Mouse (Mus musculus): ENCODE results near the gene Trappc10. TPM values are rescaled to one million over a fixed set of nuclear protein-coding genes. Genes with fewer than 3 reads are reported as not detected.

The Trappc10 gene
- polyA plus RNA-seq, 2 experiments = 19.0 to 32.4 TPM

DNA sequence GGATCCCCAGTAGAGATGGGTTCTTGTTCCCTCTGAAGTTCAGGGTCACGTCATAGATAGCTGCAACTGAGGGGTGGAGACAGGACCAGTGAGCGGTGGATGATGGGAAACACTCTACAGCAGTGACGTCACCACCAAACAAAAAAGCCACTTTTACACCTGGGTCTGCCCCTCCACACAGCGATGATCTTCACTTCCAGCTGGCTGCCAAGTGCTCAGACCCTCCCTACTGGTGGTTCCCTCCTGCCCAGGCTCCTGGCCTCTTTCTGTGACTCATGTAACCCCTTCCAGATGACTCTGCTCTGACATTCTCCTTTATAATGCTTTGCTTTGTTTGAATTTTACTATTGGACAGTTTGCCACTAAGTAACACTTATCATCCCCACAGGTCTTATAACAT, 38.0 kb upstream of the Trappc10 start:
- no peaks in the 10 kb centered on the region for H3K9me3 ChIP-seq (ENCODE audit: control insufficient read depth, low read length)
- H3K4me2 ChIP-seq (replicated peaks; ENCODE audit: low read depth, low read length, severe bottlenecking) = no peak overlapping the region
- H3K27me3 ChIP-seq (ENCODE audit: control insufficient read depth, insufficient read depth, low read length) = no peaks in the 10 kb centered on the region
- peaks cover 74% of the 10 kb centered on the region for H3K36me3 ChIP-seq (ENCODE audit: control insufficient read depth, insufficient read depth, low read length)
- no peak for ATAC-seq (ENCODE audit: low FRiP score, low read depth)
- H3K9ac ChIP-seq (ENCODE audit: low read depth, low read length, severe bottlenecking) = no peak overlapping the region
- H3K27ac ChIP-seq (replicated peaks; ENCODE audit: low read depth, low read length) = no peak overlapping the region
- no peak for DNase-seq (ENCODE audit: low spot score)
- no peak for TF ChIP-seq POLR2A (IDR thresholded peaks at IDR 0.05; ENCODE audit: borderline replicate concordance, extremely low read depth, insufficient read depth, insufficient read length)
- H3K4me1 ChIP-seq (ENCODE audit: control insufficient read depth, insufficient read depth, low read length) = no peaks in the 10 kb centered on the region
- 89% methylated on average over 4 of the region's 4 CpGs for WGBS
- H3K4me3 ChIP-seq (replicated peaks; ENCODE audit: low read length) = no peak overlapping the region

DNA sequence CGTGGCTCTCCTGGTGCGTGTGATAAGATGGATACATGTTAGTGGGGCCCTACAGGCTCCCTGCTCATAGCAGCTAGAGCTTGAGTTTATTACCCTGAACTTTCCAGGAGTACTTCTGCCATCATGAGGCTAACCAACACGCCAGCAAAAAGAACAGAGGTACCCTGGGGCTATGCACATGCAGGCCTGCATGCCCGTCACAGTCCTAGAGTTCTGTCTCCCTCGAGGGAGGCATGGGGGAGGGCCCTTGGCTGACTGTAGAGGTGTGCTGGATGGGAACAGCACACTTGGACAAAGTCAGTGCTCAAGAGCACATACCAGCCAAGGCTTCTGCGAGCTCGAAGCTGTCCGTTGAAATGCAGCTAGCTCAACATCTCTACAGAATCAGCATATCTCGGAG, 36.0 kb upstream of the Trappc10 start:
- Histone ChIP-seq H3K4me3 (replicated peaks; ENCODE audit: low read length) (no peak overlapping the region), H3K9me3 (ENCODE audit: control insufficient read depth, low read length) (no peaks in the 10 kb centered on the region), H3K27me3 (ENCODE audit: control insufficient read depth, insufficient read depth, low read length) (no peaks in the 10 kb centered on the region), H3K4me2 (replicated peaks; ENCODE audit: low read depth, low read length, severe bottlenecking) (no peak overlapping the region), H3K9ac (ENCODE audit: low read depth, low read length, severe bottlenecking) (no peak overlapping the region), H3K27ac (replicated peaks; ENCODE audit: low read depth, low read length) (no peak overlapping the region), H3K4me1 (ENCODE audit: control insufficient read depth, insufficient read depth, low read length) (no peaks in the 10 kb centered on the region), H3K36me3 (ENCODE audit: control insufficient read depth, insufficient read depth, low read length) (peaks cover 68% of the 10 kb centered on the region)
- no peak for TF ChIP-seq POLR2A (IDR thresholded peaks at IDR 0.05; ENCODE audit: borderline replicate concordance, extremely low read depth, insufficient read depth, insufficient read length)
- 83% methylated on average over 9 of the region's 9 CpGs for WGBS
- no peak for DNase-seq (ENCODE audit: low spot score)
- ATAC-seq (ENCODE audit: low FRiP score, low read depth) = no peak

- H3K9me3 ChIP-seq (ENCODE audit: control insufficient read depth, low read length) = no peaks in the 10 kb centered on the region
- no peak overlapping the region for H3K4me3 ChIP-seq (replicated peaks; ENCODE audit: low read length)
- peaks cover 71% of the 10 kb centered on the region for H3K36me3 ChIP-seq (ENCODE audit: control insufficient read depth, insufficient read depth, low read length)
- DNase-seq (ENCODE audit: low spot score) = peak; percentile 72
- H3K4me2 ChIP-seq (replicated peaks; ENCODE audit: low read depth, low read length, severe bottlenecking) = no peak overlapping the region
- ATAC-seq (ENCODE audit: low FRiP score, low read depth) = peak; percentile 38; the same call in 1 of the 2 replicates
- no peak for TF ChIP-seq POLR2A (IDR thresholded peaks at IDR 0.05; ENCODE audit: borderline replicate concordance, extremely low read depth, insufficient read depth, insufficient read length)
- WGBS = 43% methylated on average over 8 of the region's 8 CpGs
- H3K27me3 ChIP-seq (ENCODE audit: control insufficient read depth, insufficient read depth, low read length) = no peaks in the 10 kb centered on the region
- H3K4me1 ChIP-seq (ENCODE audit: control insufficient read depth, insufficient read depth, low read length) = no peaks in the 10 kb centered on the region
- no peak overlapping the region for H3K9ac ChIP-seq (ENCODE audit: low read depth, low read length, severe bottlenecking)
- H3K27ac ChIP-seq (replicated peaks; ENCODE audit: low read depth, low read length) = no peak overlapping the region
These were observed 34.8 kb upstream of the Trappc10 start for GRCm38 (mm10) chr10:78279210-78279609.

DNA sequence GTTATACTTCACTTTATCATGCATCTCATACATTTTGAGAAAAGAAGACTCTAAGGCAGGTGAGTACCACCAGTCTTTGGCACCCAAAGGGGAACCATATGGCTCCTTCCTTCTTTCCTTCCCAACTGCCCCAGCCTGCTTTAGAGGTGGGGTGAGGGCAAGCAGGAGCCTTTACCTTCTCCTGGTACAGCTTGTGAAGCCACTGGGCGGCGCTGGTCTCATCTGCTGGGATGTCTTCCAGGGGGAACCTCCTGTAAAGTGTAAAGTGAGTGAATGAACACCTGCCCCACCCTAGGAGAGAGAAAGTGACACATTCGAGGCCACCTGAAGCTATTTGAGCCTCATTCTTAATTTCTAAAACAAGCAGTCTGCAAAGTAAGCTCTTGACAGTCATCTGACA, 33.4 kb upstream of the Trappc10 start:
- no peaks in the 10 kb centered on the region for H3K27me3 ChIP-seq (ENCODE audit: control insufficient read depth, insufficient read depth, low read length)
- H3K27ac ChIP-seq (replicated peaks; ENCODE audit: low read depth, low read length) = no peak overlapping the region
- H3K9ac ChIP-seq (ENCODE audit: low read depth, low read length, severe bottlenecking) = no peak overlapping the region
- ATAC-seq (ENCODE audit: low FRiP score, low read depth) (no peak), DNase-seq (ENCODE audit: low spot score) (no peak)
- H3K4me1 ChIP-seq (ENCODE audit: control insufficient read depth, insufficient read depth, low read length) = no peaks in the 10 kb centered on the region
- TF ChIP-seq POLR2A (IDR thresholded peaks at IDR 0.05; ENCODE audit: borderline replicate concordance, extremely low read depth, insufficient read depth, insufficient read length) = no peak
- H3K9me3 ChIP-seq (ENCODE audit: control insufficient read depth, low read length) = no peaks in the 10 kb centered on the region
- H3K4me3 ChIP-seq (replicated peaks; ENCODE audit: low read length) = no peak overlapping the region
- 75% methylated on average over 3 of the region's 3 CpGs for WGBS
- H3K4me2 ChIP-seq (replicated peaks; ENCODE audit: low read depth, low read length, severe bottlenecking) = no peak overlapping the region
- peaks cover 76% of the 10 kb centered on the region for H3K36me3 ChIP-seq (ENCODE audit: control insufficient read depth, insufficient read depth, low read length)

DNA sequence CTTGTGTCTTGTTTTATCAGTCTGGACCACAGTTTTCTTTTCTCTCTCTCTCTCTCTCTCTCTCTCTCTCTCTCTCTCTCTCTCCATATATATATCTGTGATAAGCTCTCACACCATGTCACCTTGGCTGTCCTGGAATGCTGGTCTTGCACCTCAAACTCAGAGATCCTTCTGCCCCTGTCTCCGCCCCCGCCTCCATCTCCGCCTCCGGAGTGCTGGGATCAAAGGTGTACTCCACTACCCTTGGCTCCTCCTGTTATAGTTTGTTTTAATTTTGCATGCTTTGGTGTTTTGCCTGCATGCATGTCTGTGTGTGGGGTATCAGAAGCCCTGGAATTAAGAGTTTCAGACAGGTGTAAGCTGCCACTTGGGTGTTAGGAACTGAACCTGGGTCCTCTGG, 31.8 kb upstream of the Trappc10 start:
- Histone ChIP-seq H3K9ac (ENCODE audit: low read depth, low read length, severe bottlenecking) (no peak overlapping the region), H3K27ac (replicated peaks; ENCODE audit: low read depth, low read length) (no peak overlapping the region)

GRCm38 (mm10) chr10:78272932-78273331, 28.5 kb upstream of the Trappc10 start:
- no peak overlapping the region for H3K4me2 ChIP-seq (replicated peaks; ENCODE audit: low read depth, low read length, severe bottlenecking)
- no peaks in the 10 kb centered on the region for H3K4me1 ChIP-seq (ENCODE audit: control insufficient read depth, insufficient read depth, low read length)
- no peaks in the 10 kb centered on the region for H3K27me3 ChIP-seq (ENCODE audit: control insufficient read depth, insufficient read depth, low read length)
- TF ChIP-seq POLR2A (IDR thresholded peaks at IDR 0.05; ENCODE audit: borderline replicate concordance, extremely low read depth, insufficient read depth, insufficient read length) = no peak
- no peaks in the 10 kb centered on the region for H3K9me3 ChIP-seq (ENCODE audit: control insufficient read depth, low read length)
- ATAC-seq (ENCODE audit: low FRiP score, low read depth) (no peak), DNase-seq (ENCODE audit: low spot score) (no peak)
- H3K27ac ChIP-seq (replicated peaks; ENCODE audit: low read depth, low read length) = no peak overlapping the region
- H3K9ac ChIP-seq (ENCODE audit: low read depth, low read length, severe bottlenecking) = no peak overlapping the region
- no peak overlapping the region for H3K4me3 ChIP-seq (replicated peaks; ENCODE audit: low read length)
- peaks cover 48% of the 10 kb centered on the region for H3K36me3 ChIP-seq (ENCODE audit: control insufficient read depth, insufficient read depth, low read length)
- 30% methylated on average over 7 of the region's 9 CpGs for WGBS

More for the DNA sequence above, 31.8 kb upstream of the Trappc10 start:
- Histone ChIP-seq H3K36me3 (ENCODE audit: control insufficient read depth, insufficient read depth, low read length) (peaks cover 67% of the 10 kb centered on the region), H3K4me3 (replicated peaks; ENCODE audit: low read length) (no peak overlapping the region), H3K9me3 (ENCODE audit: control insufficient read depth, low read length) (no peaks in the 10 kb centered on the region), H3K4me2 (replicated peaks; ENCODE audit: low read depth, low read length, severe bottlenecking) (no peak overlapping the region), H3K27me3 (ENCODE audit: control insufficient read depth, insufficient read depth, low read length) (no peaks in the 10 kb centered on the region), H3K4me1 (ENCODE audit: control insufficient read depth, insufficient read depth, low read length) (no peaks in the 10 kb centered on the region)
- no peak for ATAC-seq (ENCODE audit: low FRiP score, low read depth)
- no peak for DNase-seq (ENCODE audit: low spot score)
- no peak for TF ChIP-seq POLR2A (IDR thresholded peaks at IDR 0.05; ENCODE audit: borderline replicate concordance, extremely low read depth, insufficient read depth, insufficient read length)
- 90% methylated on average over 4 of the region's 4 CpGs for WGBS

Measured in limb, embryonic 14.5 days (tissue).